Mouse (Mus musculus) megakaryocyte, adult 5-6 weeks (primary cell): ENCODE measurements around the gene Unc45a. TPM values are rescaled to one million over a fixed set of nuclear protein-coding genes. Genes with fewer than 3 reads are reported as not detected.

ENCODE experiments used
- ATAC-seq: 2 replicates; pipeline ENCODE4 v1.8.0; 2016; ENCODE audit warnings: mild to moderate bottlenecking, inconsistent platforms; ENCODE audit not compliant: poor library complexity, severe bottlenecking
- total RNA-seq, 2 experiments: library from RNA; stranded (forward) in 1 of 2; stranded (reverse) in 1 of 2; fragments of 153-499, 151-499 nt in 1 of 2; fragments of 221-1000, 200-1000 nt in 1 of 2; gene quantifications; 2 replicates each; pipeline versions ENCODE4 v1.2.3 to v1.2.4; 2015 to 2017

Unc45a gene
- total RNA-seq (2015) (4.1 and 4.7 TPM in 2 replicates), total RNA-seq (2017) (7.2 and 13.0 TPM in 2 replicates)

DNA sequence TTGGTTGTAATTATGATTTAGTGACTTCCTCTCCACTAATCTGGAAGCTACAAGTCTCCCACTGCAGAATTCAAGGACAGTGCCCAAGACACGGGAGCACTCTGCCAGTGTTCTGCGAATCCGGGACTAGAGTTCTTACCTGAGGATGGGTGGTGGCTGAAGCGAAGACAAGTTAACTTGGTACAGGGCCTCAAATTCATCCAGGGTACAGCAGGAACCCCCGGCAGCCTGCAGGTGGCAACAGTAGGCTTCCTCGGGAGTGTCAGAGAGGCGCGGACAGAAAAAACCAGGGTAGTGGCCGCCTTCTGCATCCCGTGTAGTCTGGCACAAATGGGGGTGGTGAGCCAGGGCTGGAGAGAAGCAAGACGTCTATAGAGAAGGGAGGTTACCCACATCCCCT is at the start of gene Unc45a:
Unc45a (minus strand) TSS at position 213 of the 400 bp plus-strand sequence.
- ATAC-seq = peak; percentile 64

DNA sequence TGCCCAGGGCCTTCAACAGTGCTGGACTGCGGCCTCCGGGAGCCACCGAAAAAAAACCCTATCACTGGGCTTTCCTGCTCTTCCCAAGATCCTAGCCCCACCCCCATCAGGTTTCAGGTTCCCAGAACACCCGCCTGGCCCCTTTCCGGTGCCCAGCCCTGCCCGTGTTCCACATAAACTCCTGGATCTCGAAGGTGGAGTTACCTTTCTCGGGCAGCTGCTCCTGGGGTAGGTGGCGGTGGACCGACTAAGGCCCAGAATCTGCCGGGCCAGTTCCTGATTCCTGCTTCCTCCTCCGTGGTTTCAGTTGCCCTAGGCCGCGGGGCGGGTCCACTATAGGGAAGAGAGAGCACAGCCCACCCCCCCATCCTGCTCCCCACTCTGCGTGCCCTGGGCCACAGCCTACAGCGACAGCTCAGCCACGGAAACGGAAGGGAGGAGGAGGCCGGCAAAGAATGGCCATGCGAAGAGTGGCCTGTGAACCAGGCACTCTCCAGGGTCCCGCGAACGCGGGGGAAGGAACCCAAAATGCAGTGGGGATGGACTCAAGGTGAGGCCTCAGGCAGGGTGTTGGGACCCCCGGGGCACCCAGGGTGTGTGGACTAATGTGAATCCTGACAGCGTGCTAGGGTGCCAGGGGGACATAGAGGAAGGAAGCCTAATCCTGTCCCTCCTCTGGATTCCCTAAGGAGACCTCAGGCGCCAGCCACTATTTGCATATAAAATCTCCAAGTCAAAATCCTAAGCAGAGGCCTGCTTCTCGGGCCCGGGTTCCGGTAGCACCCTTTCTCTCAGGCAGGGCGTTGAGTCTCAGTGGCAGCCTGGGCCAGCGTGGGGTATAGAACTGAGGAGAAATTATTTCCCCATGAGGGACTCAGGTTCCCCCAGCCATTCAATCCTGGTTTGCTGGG is 47.1 kb upstream of the Unc45a start, which contains the start of gene Fes:
Fes (minus strand) TSS at position 314 of the 911 bp plus-strand sequence.
- ATAC-seq = peak; percentile 73

DNA sequence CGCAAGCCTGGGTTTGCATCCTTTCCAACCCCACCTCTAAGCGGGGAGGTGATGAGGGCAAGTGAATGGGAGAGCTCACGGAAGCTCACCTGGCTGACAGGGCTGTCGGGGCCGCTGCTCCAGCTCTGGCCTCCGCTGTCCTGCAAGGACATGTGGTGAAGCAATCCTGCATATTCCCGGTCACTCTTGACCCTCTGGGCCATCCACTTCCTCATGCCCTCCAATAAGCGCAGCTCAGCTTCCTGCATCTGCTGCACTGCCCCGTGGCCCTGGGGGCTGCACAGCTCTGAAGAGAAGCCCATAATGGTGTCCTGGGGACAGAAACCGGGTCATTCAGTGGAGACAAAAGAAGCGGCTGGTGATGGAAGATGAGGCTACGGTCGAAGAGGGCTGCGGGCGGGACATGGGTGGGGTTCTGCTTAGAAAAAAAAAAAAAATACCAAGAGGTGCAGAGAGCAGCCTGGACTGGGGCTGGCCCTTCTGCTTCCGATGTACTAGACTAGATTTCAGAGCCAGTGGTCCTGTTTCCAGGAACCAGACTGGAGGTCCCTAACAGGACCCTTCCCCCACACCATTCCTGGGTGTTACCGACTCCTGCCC is 46.3 kb upstream of the Unc45a start:
- peak; percentile 6; the same call in 1 of the 2 replicates for ATAC-seq

DNA sequence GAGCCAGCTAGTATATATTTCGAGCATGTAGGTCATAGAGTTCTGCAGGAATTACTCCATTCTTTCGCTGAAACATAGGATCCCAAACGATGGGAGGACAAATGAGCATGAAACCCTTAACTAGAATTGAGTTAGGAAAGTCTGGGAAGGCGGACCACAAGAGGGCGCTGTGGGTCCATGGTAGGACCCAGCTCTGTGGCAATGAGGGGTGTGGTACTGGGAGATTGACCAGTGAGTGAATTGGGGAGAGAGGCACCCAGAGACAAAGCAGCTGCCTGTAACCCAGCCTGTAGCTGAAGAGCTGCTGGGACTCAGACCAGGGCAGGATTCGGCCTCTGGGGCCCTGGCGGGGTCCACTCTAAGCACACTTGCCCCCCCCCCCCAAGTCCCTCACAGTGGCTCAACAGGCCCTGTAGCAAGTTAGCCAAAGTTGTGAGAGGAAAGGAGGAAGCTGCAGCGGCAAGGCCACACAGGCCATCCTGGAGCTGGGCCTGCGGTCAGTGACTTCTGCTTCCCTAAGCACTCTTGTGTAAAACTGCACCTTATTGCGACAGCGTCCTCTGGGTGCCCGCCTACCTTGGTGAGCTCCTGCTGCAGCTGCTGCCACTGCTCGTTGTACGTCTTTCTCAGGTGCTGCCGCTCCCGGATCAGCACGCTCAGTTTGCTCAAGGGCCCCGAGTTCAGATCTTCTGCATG is 45.6 kb upstream of the Unc45a start:
- ATAC-seq = peak; percentile 81

DNA sequence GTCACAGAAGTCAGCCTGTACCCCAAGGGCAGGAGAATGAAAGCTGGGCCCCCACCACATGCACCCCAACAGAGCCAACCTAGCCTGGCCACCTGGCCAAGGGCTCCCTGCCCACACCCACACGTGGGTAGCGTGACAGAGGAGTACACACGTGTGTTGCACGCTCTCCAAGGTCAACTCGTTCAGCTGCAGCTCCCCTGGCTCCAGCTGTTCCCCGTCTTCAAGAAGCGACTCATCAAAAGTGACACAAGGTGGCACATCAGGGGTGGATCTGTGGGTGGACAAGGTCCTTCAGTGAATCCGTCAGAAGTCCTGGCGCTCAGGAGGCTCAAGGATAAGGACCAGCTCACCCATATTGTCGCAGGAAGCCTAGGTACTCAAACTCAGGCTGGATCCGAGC is 42.1 kb upstream of the Unc45a start:
- ATAC-seq = no peak

DNA sequence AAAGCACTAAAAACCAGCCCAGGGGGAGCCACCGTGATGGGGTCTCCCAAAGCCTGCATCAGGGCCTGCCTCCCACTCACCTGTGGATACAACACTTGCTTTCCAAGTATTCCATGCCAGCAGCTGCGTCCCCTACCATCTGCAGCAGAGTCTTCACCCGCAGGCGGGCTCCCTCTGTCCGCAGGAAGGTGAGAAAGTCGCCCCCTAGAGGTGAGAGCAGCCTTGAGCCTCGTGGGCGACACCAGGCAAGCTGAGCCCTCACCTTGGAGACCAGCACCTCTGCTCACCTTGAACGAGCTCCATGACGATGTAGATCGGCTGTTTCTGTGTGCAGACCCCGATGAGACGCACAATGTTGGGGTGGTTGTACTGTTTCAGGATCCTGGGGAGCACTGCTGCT is 38.7 kb upstream of the Unc45a start:
- peak; percentile 36; the same call in 1 of the 2 replicates for ATAC-seq

DNA sequence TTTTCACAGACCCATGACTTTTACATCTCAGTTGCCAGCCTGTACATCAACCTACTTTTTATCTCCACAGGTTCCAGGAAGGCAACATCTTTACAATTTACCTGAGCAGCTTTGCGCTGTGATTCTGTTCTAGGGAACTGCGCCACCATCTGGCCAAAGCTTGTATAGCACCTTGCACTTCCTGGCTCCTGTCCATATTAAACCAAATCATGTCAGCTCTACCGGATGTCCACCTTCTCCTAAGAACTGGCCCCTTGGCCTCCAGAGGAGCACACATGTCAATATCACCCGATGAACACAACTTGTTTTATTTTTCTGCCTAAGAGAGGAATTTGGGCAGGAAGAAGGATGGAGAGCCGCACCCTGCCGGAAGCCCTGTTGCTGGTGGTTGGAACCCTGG is 36.7 kb upstream of the Unc45a start:
- ATAC-seq = peak; percentile 41

DNA sequence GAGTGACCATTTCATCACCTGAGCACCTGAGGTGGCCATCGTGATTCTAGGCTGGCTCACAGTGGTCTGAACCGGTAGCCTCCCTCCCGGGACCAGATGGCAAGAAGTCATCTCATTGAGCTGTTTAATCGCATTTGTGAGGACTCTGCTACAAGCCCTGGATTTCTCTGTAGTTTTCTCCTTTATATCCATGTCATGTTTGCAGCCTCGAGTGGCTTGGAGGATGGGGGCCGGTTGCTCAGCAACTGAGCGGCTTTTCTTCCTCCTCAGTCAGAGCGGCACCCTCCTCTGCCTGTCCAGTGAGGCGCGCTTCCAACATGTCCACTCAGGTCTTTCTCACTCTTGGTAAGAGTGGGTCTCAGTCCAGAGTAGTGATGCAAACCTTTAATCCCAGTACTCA is 35.4 kb upstream of the Unc45a start:
- ATAC-seq = no peak

DNA sequence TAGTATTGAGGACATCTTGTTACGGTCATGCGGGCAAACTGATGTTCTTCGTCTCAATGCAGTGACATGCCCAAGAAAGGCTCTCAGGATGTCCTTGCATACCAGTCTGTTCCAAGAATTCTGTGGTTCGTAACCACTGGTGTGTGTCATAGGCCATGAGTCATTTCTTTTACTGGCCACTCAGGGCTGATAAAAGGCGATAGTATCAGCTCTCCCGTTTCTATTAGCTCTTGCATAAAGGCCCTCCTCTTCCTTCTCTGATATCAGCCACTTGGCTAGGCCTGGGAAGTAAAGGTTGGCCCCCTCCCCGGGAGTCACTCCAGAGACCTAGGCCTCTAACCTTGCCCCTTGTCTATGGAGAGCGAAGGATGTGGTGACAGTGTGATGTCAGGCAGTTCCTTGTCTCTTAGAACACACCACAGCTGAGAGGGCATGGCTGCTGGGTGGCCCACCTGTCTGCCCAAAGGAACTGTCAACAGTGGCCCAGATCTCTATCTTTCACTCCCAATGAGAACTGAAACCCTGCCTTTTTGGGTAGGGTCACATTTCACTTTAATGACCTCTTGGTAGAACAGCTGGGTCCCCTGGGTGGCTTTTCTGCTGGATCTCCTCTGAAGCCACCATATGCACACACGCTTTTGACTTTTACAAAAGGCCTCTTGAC is 34.7 kb upstream of the Unc45a start:
- peak; percentile 33; the same call in 1 of the 2 replicates for ATAC-seq

DNA sequence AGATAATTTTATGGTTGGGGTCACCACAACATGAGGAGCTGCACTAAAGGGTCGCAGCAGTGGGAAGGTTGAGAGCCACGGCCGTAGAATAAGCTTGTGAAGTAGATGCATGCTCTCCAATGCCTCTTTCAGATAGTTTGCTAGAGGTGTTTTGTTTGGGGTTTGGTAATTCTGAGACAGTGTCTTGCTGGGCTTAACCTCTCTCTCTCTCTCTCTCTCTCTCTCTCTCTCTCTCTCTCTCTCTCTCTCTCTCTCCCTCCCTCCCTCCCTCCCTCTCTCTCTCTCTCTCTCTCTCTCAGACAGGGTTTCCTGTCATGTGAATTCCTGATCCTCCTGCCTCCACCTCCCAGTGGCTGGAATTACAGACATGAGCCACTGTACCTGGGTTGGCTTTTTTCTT is 33.9 kb upstream of the Unc45a start:
- no peak for ATAC-seq

DNA sequence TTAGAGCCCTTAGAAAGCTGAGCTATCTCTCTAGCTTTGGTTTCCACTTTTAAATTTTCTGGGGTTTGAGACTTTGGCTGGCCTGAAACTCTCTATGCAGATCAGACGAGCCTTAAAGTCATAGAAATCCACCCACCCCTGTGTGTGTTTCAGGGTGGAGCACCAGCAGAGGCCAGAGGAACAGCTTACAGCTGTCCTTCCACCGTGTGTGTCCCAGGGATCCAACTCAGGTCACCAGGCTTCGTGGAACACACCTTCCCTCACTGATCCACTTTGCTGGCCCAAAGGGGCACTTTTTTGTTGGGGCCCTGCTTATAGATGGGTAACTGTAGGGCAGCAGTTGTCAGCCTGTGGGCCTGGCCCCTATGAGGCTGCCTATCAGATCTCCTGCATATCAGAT is 33.5 kb upstream of the Unc45a start:
- ATAC-seq = no peak

DNA sequence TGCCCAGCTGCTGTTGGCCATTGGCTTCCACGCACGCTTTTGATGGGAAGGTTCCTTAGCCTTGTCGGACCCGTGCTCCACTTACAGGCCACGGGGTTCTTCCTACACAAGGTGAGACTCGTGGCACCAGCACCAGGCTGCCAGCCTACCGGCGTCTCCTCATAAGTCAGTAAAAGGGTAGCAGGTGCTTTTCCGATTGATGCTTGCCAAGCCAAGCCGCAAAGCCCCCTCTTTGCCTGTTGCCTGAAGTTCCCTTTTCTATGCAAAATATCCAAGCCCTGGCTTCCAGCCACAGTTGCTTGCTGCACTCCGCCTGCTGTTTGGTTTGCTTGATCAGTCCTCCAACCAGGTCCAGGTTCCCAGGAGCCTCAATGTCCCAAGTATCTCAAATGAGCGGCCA is 33.0 kb upstream of the Unc45a start:
- no peak for ATAC-seq

DNA sequence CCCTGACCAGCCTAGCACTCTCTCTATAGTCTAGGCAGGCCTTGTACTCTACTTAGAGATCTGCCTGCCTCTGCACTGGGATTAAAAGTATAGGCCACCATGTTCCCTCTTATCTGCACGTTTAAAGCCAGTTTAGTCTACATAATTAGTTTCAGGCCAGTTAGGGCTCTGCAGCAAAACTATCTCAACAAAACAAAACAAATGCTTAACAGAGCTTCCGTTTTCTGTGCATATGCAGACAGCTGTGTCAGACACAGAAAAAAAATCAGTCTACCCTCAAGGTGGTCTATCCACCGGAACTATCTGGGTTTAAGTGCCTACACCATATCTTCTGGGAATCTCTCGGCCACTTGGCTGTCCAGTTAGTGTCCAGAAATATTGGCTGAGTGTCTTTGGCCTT is 32.5 kb upstream of the Unc45a start:
- ATAC-seq = no peak

DNA sequence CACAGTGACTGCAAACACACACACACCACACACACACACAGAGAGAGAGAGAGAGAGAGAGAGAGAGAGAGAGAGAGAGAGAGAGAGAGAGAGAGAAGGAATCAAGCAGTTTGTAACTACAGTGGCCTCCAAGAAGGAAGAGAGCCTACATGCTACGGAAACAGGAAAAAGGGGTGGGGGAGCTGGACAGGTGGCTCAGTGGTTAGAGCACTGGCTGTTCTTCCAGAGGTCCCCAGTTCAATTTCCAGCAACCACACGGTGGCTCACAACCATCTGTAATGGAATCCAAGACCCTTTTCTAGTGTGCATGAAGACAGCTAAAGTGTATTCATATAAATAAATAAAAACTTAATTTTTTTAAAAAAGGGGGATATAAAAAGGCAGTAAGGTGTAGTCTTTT is 31.9 kb upstream of the Unc45a start:
- no peak for ATAC-seq

DNA sequence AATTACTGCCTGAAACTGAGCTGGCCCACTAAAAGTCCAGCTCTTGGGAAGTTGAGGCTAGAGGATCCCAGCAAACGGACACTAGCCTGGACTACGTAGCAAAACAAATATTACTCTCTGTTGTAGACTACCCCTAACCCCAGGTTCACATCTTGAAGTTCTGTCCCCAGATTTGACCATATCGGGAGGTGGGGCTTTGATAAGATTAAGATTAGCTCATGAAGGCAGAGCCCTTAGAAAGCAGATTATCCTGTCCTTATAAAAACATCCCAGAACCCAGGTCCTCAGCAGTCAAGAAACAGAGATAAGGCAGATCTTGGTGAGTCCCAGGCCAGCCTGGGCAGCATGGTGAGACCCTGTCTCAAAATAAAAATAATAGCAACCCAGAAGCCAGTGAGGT is 31.4 kb upstream of the Unc45a start:
- no peak for ATAC-seq

DNA sequence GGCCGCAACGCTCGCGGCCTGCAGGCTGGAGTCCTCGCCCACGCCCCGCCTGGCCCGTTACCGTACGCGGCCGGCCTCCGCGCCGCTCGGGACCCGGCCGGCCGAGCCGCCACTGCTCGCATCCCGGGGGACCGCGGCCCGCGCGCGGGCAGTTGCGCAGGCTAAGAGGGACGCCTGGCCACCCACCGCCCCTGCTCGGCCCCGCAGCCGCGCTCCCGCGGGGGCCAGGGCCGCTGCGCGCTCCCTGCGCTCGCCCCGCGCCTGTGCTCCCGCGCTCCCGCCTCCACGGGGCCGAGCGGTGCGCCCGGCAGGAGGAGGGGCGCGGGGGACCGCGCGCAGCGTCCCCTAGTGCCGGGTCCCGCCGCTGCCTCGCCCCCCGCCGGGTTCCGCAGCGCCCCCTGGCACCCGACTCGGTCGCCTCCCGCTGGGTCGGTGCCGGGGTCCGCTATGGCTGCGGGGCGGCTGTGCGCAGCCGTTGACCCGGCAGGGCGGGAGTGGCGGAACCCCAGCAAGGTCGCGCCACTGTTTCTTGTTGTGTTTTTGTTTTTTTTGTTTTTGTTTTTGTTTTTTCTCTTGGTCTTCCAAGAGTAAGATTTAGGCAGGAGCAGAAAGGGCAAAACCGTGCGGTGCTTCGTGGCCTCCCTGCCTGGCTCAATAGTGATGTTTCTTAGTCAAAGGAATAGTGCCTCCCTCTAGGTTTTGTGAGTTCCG is 30.4 kb upstream of the Unc45a start, which contains the start of gene Man2a2:
Man2a2 (minus strand) TSS at position 335 of the 711 bp plus-strand sequence.
- ATAC-seq = peak; percentile 36

DNA sequence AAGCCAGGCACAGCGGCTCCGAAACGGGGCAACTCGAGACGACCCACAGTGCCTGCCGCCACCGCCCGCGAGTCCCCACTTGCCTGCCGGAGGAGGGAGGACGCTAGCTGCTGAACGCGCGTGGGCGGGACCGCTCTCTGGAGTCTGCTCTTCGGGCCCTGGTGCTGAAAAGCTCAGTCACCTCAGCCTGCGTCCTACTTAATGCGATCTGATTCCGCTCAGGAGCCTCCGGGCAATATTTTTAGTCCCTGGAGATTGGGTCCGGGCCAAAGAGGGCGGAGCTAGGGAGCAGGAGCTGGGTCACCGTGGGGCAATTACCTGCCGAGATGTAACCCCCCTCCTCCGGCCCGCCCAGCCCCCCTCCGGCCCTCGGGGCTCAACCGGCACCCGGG is 29.8 kb upstream of the Unc45a start:
- peak; percentile 37 for ATAC-seq

DNA sequence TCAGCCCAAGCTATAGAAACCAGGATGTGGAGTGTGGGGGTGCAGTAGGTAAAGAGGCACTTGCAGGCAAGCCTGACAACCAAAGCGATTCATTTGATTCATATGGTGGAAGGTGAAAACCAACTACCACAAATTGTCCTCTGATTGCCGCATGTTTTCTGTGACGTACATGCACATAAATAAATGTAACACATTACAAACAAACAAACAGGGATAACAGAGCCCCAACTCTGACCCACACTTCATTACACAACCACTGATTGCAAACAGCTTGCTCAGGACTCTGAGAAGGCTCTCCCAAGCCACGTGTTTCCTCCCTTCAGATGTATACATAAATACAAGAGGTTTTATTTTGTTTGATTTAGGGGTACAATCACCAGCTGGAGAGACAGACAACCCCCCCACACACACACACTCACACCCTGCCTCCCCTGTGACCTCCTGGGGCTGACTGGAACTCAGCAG is 29.2 kb upstream of the Unc45a start:
- peak; percentile 24; the same call in 1 of the 2 replicates for ATAC-seq

DNA sequence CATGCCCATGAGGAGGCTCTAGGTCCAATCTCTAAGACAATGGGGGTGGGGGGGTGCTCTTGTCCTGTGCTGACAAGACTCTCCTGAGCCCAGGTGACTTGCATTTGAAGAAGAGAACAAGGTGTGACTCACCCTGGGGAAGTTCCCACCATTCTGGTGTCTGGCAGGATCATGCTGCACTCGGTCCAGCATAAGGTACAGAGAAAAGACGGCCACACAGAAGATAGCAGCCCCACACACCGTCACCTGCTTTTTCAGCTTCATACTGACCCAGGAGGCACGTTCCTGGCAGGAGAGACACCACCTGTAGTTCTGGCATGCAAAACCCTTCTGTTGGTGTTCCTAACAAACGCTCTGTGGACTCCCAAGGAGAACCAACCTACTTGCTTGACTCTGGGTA is 28.7 kb upstream of the Unc45a start:
- peak; percentile 6; the same call in 1 of the 2 replicates for ATAC-seq
